Mouse (Mus musculus): ENCODE data around the gene Spty2d1. TPM values are rescaled to one million over a fixed set of nuclear protein-coding genes. Genes with fewer than 3 reads are reported as not detected.

Gene Spty2d1
- polyA plus RNA-seq (2014; fragmentation: Nextera tagmentation; extraction: Ambion mirVana), result 12.7 and 14.0 TPM in 2 replicates

- H3K4me1 ChIP-seq (replicated peaks; ENCODE audit: control insufficient read depth, insufficient read depth, low read length), result peaks cover 8% of the 10 kb centered on the region
- H3K4me3 ChIP-seq (ENCODE audit: low read depth, low read length), result peak within 1 kb of the TSS; percentile 68
- H3K4me2 ChIP-seq (ENCODE audit: low read depth, low read length, severe bottlenecking), result peak within 1 kb of the TSS; percentile 83
- H3K27me3 ChIP-seq (ENCODE audit: control insufficient read depth, insufficient read depth, low read length), result no peaks in the 10 kb centered on the region
- H3K9me3 ChIP-seq (ENCODE audit: control insufficient read depth, low read length), result no peaks in the 10 kb centered on the region
- WGBS, result 1% methylated on average over 57 of the region's 57 CpGs
- DNase-seq (ENCODE audit: low spot score) (peak; percentile 95), ATAC-seq (replicated peaks; ENCODE audit: low FRiP score) (peak; percentile 93)
- peak within 1 kb of the TSS; percentile 68 for H3K9ac ChIP-seq (ENCODE audit: low read length)
- H3K27ac ChIP-seq (ENCODE audit: low read depth, low read length), result peak within 1 kb of the TSS; percentile 66; the same call in 1 of the 2 replicates
- H3K36me3 ChIP-seq (ENCODE audit: control insufficient read depth, insufficient read depth, low read length), result no peaks in the 10 kb centered on the region
Observed at GRCm38 (mm10) chr7:47008168-47008993, at the start of gene Spty2d1. Gene Spty2d1, minus strand, starts transcription at chr7:47008411.

GRCm38 (mm10) chr7:47056273-47056672, 48.1 kb upstream of the Spty2d1 start:
- H3K27ac ChIP-seq (ENCODE audit: low read depth, low read length), result no peak overlapping the region
- WGBS, result 86% methylated on average over 4 of the region's 4 CpGs
- ATAC-seq (replicated peaks; ENCODE audit: low FRiP score) (no peak), DNase-seq (ENCODE audit: low spot score) (no peak)
- H3K4me1 ChIP-seq (replicated peaks; ENCODE audit: control insufficient read depth, insufficient read depth, low read length), result no peaks in the 10 kb centered on the region
- no peak overlapping the region for H3K4me3 ChIP-seq (ENCODE audit: low read depth, low read length)
- no peaks in the 10 kb centered on the region for H3K36me3 ChIP-seq (ENCODE audit: control insufficient read depth, insufficient read depth, low read length)
- H3K4me2 ChIP-seq (ENCODE audit: low read depth, low read length, severe bottlenecking), result no peak overlapping the region
- H3K27me3 ChIP-seq (ENCODE audit: control insufficient read depth, insufficient read depth, low read length), result no peaks in the 10 kb centered on the region
- no peak overlapping the region for H3K9ac ChIP-seq (ENCODE audit: low read length)
- H3K9me3 ChIP-seq (ENCODE audit: control insufficient read depth, low read length), result no peaks in the 10 kb centered on the region

DNA sequence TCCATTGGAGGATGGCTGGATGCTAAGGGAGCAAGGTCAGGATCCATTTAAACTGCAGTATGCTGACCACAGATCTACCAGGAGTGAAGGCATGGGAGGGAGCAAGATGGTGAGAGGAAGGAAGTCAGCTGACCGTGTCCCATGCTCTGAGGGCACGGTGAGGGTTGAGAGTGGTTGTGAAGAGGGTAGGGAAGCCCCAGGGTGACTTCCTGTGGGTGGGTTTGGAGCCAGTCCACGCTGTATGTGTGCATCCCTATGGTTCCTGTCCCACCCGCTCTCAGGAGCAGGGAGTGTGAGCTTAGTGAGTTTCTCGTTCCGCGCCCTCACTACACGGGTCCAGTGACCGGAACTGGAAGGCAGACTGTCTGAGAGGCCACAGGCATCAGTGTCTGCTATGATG, 47.5 kb upstream of the Spty2d1 start:
- no peak overlapping the region for H3K27ac ChIP-seq (ENCODE audit: low read depth, low read length)
- ATAC-seq (replicated peaks; ENCODE audit: low FRiP score) (no peak), DNase-seq (ENCODE audit: low spot score) (no peak)
- WGBS, result 81% methylated on average over 9 of the region's 9 CpGs
- no peaks in the 10 kb centered on the region for H3K4me1 ChIP-seq (replicated peaks; ENCODE audit: control insufficient read depth, insufficient read depth, low read length)
- H3K4me3 ChIP-seq (ENCODE audit: low read depth, low read length), result no peak overlapping the region
- no peaks in the 10 kb centered on the region for H3K27me3 ChIP-seq (ENCODE audit: control insufficient read depth, insufficient read depth, low read length)
- H3K4me2 ChIP-seq (ENCODE audit: low read depth, low read length, severe bottlenecking), result no peak overlapping the region
- H3K36me3 ChIP-seq (ENCODE audit: control insufficient read depth, insufficient read depth, low read length), result no peaks in the 10 kb centered on the region
- no peak overlapping the region for H3K9ac ChIP-seq (ENCODE audit: low read length)
- no peaks in the 10 kb centered on the region for H3K9me3 ChIP-seq (ENCODE audit: control insufficient read depth, low read length)

DNA sequence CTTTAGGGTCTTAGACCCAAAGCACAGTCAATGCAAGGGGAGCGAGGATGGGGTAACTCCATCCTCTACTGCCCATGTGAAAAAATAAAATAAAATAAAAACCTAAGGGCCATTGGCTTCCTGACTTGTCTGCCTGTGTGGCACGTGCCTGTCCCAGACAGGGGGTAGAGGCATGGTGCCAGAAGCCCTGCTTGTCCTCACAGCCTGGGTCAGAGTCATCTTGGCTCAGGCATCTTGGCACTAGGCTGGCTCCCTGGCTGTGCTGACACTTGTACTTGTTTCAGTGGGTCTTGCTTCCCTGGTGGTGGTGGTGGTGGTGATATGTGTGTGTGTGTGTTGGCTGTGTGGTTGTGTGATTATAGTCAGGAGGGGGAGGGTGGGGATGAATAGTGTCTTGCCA, 46.5 kb upstream of the Spty2d1 start:
- 89% methylated on average over 2 of the region's 2 CpGs for WGBS
- DNase-seq (ENCODE audit: low spot score), result no peak
- no peaks in the 10 kb centered on the region for H3K9me3 ChIP-seq (ENCODE audit: control insufficient read depth, low read length)
- no peak for ATAC-seq (replicated peaks; ENCODE audit: low FRiP score)
- H3K4me1 ChIP-seq (replicated peaks; ENCODE audit: control insufficient read depth, insufficient read depth, low read length), result no peaks in the 10 kb centered on the region; the same call in 1 of the 2 replicates
- no peaks in the 10 kb centered on the region for H3K36me3 ChIP-seq (ENCODE audit: control insufficient read depth, insufficient read depth, low read length)
- no peaks in the 10 kb centered on the region for H3K27me3 ChIP-seq (ENCODE audit: control insufficient read depth, insufficient read depth, low read length)
- H3K4me3 ChIP-seq (ENCODE audit: low read depth, low read length), result no peak overlapping the region
- H3K27ac ChIP-seq (ENCODE audit: low read depth, low read length), result no peak overlapping the region
- no peak overlapping the region for H3K4me2 ChIP-seq (ENCODE audit: low read depth, low read length, severe bottlenecking)
- H3K9ac ChIP-seq (ENCODE audit: low read length), result no peak overlapping the region

- ATAC-seq (replicated peaks; ENCODE audit: low FRiP score) (no peak), DNase-seq (ENCODE audit: low spot score) (no peak)
- no peaks in the 10 kb centered on the region for H3K27me3 ChIP-seq (ENCODE audit: control insufficient read depth, insufficient read depth, low read length)
- H3K27ac ChIP-seq (ENCODE audit: low read depth, low read length), result no peak overlapping the region
- no peak overlapping the region for H3K4me3 ChIP-seq (ENCODE audit: low read depth, low read length)
- H3K9ac ChIP-seq (ENCODE audit: low read length), result no peak overlapping the region
- H3K36me3 ChIP-seq (ENCODE audit: control insufficient read depth, insufficient read depth, low read length), result no peaks in the 10 kb centered on the region
- 93% methylated on average over 15 of the region's 15 CpGs for WGBS
- H3K9me3 ChIP-seq (ENCODE audit: control insufficient read depth, low read length), result no peaks in the 10 kb centered on the region
- H3K4me1 ChIP-seq (replicated peaks; ENCODE audit: control insufficient read depth, insufficient read depth, low read length), result no peaks in the 10 kb centered on the region; the same call in 1 of the 2 replicates
- H3K4me2 ChIP-seq (ENCODE audit: low read depth, low read length, severe bottlenecking), result no peak overlapping the region
Observed at GRCm38 (mm10) chr7:47053287-47053686, 45.1 kb upstream of the Spty2d1 start.

GRCm38 (mm10) chr7:47052276-47052675, 44.1 kb upstream of the Spty2d1 start:
- Histone ChIP-seq H3K4me2 (ENCODE audit: low read depth, low read length, severe bottlenecking) (no peak overlapping the region), H3K4me1 (replicated peaks; ENCODE audit: control insufficient read depth, insufficient read depth, low read length) (no peaks in the 10 kb centered on the region; the same call in 1 of the 2 replicates), H3K4me3 (ENCODE audit: low read depth, low read length) (no peak overlapping the region), H3K36me3 (ENCODE audit: control insufficient read depth, insufficient read depth, low read length) (no peaks in the 10 kb centered on the region), H3K9ac (ENCODE audit: low read length) (no peak overlapping the region), H3K9me3 (ENCODE audit: control insufficient read depth, low read length) (no peaks in the 10 kb centered on the region), H3K27ac (ENCODE audit: low read depth, low read length) (no peak overlapping the region), H3K27me3 (ENCODE audit: control insufficient read depth, insufficient read depth, low read length) (no peaks in the 10 kb centered on the region)
- no peak for DNase-seq (ENCODE audit: low spot score)
- ATAC-seq (replicated peaks; ENCODE audit: low FRiP score), result no peak
- WGBS, result 52% methylated on average over 3 of the region's 3 CpGs

GRCm38 (mm10) chr7:47051404-47052151, 43.4 kb upstream of the Spty2d1 start:
- Histone ChIP-seq H3K27ac (ENCODE audit: low read depth, low read length) (no peak overlapping the region), H3K36me3 (ENCODE audit: control insufficient read depth, insufficient read depth, low read length) (no peaks in the 10 kb centered on the region), H3K4me3 (ENCODE audit: low read depth, low read length) (peak overlapping the region; percentile 81), H3K9me3 (ENCODE audit: control insufficient read depth, low read length) (no peaks in the 10 kb centered on the region), H3K4me1 (replicated peaks; ENCODE audit: control insufficient read depth, insufficient read depth, low read length) (no peaks in the 10 kb centered on the region; the same call in 1 of the 2 replicates), H3K27me3 (ENCODE audit: control insufficient read depth, insufficient read depth, low read length) (no peaks in the 10 kb centered on the region), H3K9ac (ENCODE audit: low read length) (no peak overlapping the region), H3K4me2 (ENCODE audit: low read depth, low read length, severe bottlenecking) (peak overlapping the region; percentile 72)
- DNase-seq (ENCODE audit: low spot score) (no peak), ATAC-seq (replicated peaks; ENCODE audit: low FRiP score) (no peak)
- 33% methylated on average over 1 of the region's 2 CpGs for WGBS

DNA sequence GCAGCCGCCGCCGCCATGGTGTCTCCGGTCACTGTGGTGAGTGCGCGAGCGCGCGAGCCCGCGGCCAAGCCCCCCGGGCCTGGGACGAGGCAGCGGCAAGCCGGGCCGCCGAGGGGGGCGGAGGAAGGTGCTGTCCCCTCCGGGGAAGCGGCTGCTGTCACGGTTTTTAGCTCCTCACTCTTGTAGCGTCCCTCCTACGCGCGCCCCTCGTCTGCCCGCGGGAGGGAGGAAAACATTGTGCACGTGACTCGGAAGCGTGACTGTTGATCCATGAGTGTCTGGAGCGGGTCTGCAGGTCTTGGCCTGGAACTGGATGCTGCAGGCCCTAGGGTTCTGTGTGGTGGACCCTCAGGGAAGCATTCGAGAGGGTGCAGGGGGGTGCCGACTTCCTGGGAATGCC, 42.6 kb upstream of the Spty2d1 start:
- DNase-seq (ENCODE audit: low spot score), result no peak

More for the DNA sequence above, 42.6 kb upstream of the Spty2d1 start:
- Histone ChIP-seq H3K4me1 (replicated peaks; ENCODE audit: control insufficient read depth, insufficient read depth, low read length) (no peaks in the 10 kb centered on the region; the same call in 1 of the 2 replicates), H3K4me2 (ENCODE audit: low read depth, low read length, severe bottlenecking) (peak overlapping the region; percentile 72), H3K9ac (ENCODE audit: low read length) (peak overlapping the region; percentile 74), H3K27ac (ENCODE audit: low read depth, low read length) (peak overlapping the region; percentile 76; the same call in 1 of the 2 replicates), H3K27me3 (ENCODE audit: control insufficient read depth, insufficient read depth, low read length) (no peaks in the 10 kb centered on the region), H3K9me3 (ENCODE audit: control insufficient read depth, low read length) (no peaks in the 10 kb centered on the region), H3K36me3 (ENCODE audit: control insufficient read depth, insufficient read depth, low read length) (no peaks in the 10 kb centered on the region), H3K4me3 (ENCODE audit: low read depth, low read length) (peak overlapping the region; percentile 81)
- WGBS, result under 1% methylated on average over 33 of the region's 34 CpGs
- ATAC-seq (replicated peaks; ENCODE audit: low FRiP score), result peak; percentile 60
